Comparison of ENCODE assay signal across 8 mouse cellular contexts in genomic region chr6:86523755-86524434, GRCm38 (mm10). TPM values are rescaled to one million over a fixed set of nuclear protein-coding genes. Genes with fewer than 3 reads are reported as not detected.
DNase-seq lines count a peak whose midpoint lies in the region; ATAC-seq and TF ChIP-seq lines count a peak whose summit lies in the region.

No protein-coding gene starts in this region.

- peak; percentile 40; the same call in 1 of the 2 replicates for TF ChIP-seq POLR2A in CH12.LX (IDR thresholded peaks at IDR 0.05; ENCODE audit: low read depth, low read length)
- peak; percentile 33; the same call in 1 of the 2 replicates for TF ChIP-seq POLR2A in lung, adult 2 months (IDR thresholded peaks at IDR 0.05; ENCODE audit: borderline replicate concordance, extremely low read depth, low read depth, low read length)
- TF ChIP-seq POLR2A in small intestine, adult 2 months (IDR thresholded peaks at IDR 0.05; ENCODE audit: low read depth, low read length), result 0 out of 2 replicates have a peak, but pooled peaks have one; percentile 1

- no peak for TF ChIP-seq CTCF in CH12.LX (conservative IDR thresholded peaks at IDR 0.05 in 1 of 2, IDR thresholded peaks at IDR 0.05 in 1 of 2; ENCODE audit: low read depth in 2 of 2, low read length in 2 of 2)
- no peak for TF ChIP-seq CTCF in lung, adult 2 months (IDR thresholded peaks at IDR 0.05; ENCODE audit: insufficient read depth, low read length)
- TF ChIP-seq CTCF in small intestine, adult 2 months (IDR thresholded peaks at IDR 0.05; ENCODE audit: extremely low read depth, insufficient read length, insufficient replicate concordance, low read depth, low read length), result no peak

- intact Hi-C loops in heart, postnatal 25 days (cut with DNase I), result no loop called here

- peak overlapping the region; percentile 79 for H3K9ac ChIP-seq in CH12.LX (ENCODE audit: insufficient read depth, low read depth)
- H3K9ac ChIP-seq in hindbrain, embryonic 14.5 days, result peak overlapping the region; percentile 90

- in situ Hi-C loops in CH12.LX (cut with MboI; ENCODE audit: low pct_ligation_motif_present, low pct_unique_long_range_greater_than_20kb, low sequenced_read_pairs), result no loop called here

- WGBS in hindbrain, embryonic 14.5 days, result under 1% methylated on average over 15 of the region's 15 CpGs
- WGBS in lung, adult 2 months, result under 1% methylated on average over 15 of the region's 15 CpGs
- WGBS in small intestine, adult 2 months, result under 1% methylated on average over 15 of the region's 15 CpGs

- dilution Hi-C loops in CH12.LX (cut with MboI; ENCODE audit: extremely low pct_ligation_motif_present, extremely low pct_unique_long_range_greater_than_20kb, low sequenced_read_pairs), result no loop called here

- peaks cover 0 to 22% of the 10 kb centered on the region in 2 experiments; a peak in 2 of 4 replicates for H3K4me1 ChIP-seq in CH12.LX (ENCODE audit: control insufficient read depth in 1 of 2, insufficient read depth in 2 of 2)
- H3K4me1 ChIP-seq in hindbrain, embryonic 14.5 days (replicated peaks; ENCODE audit: control insufficient read depth, insufficient read depth, low read length), result peaks cover 28% of the 10 kb centered on the region
- H3K4me1 ChIP-seq in lung, adult 2 months (ENCODE audit: control insufficient read depth, insufficient read depth, low read length), result peaks cover 9% of the 10 kb centered on the region; the same call in 1 of the 2 replicates
- peaks cover 8% of the 10 kb centered on the region; the same call in 1 of the 2 replicates for H3K4me1 ChIP-seq in small intestine, adult 2 months (ENCODE audit: control insufficient read depth, insufficient read depth, insufficient read length, low read length)

- ATAC-seq in hindbrain, embryonic 14.5 days (ENCODE audit: low FRiP score), result no peak

- H3K27ac ChIP-seq in CH12.LX (ENCODE audit: insufficient read depth, low read depth), result no peak overlapping the region
- peak overlapping the region; percentile 100 for H3K27ac ChIP-seq in hindbrain, embryonic 14.5 days
- peak overlapping the region; percentile 24; the same call in 1 of the 2 replicates for H3K27ac ChIP-seq in small intestine, adult 2 months (ENCODE audit: insufficient read depth, low read depth, low read length)

- DNase-seq in heart, adult 11 months, result peak; percentile 91
- no peak for DNase-seq in heart, postnatal 25 days (ENCODE audit: low spot score)
- DNase-seq in CH12.LX (ENCODE audit: extremely low read depth), result no peak
- peak; percentile 35 for DNase-seq in embryo, embryonic 10 days (ENCODE audit: low spot score)
- peak; percentile 25 for DNase-seq in hindbrain, embryonic 14.5 days (ENCODE audit: low spot score)
- DNase-seq in lung, adult 2 months, result peak; percentile 19
- no peak for DNase-seq in gastrocnemius, postnatal 25 days

- TF ChIP-seq RAD21 in CH12.LX (IDR thresholded peaks at IDR 0.05; ENCODE audit: low read depth, low read length), result no peak

- peak overlapping the region; percentile 66 to 96 (median 72) for H3K4me3 ChIP-seq in CH12.LX (replicated peaks in 1 of 3; ENCODE audit: low read depth in 2 of 3, low read length in 2 of 3, poor library complexity in 1 of 3)
- H3K4me3 ChIP-seq in hindbrain, embryonic 14.5 days (replicated peaks; ENCODE audit: low read length), result peak overlapping the region; percentile 95
- peak overlapping the region; percentile 61 for H3K4me3 ChIP-seq in lung, adult 2 months (replicated peaks; ENCODE audit: extremely low read depth, low read depth, low read length)
- peak overlapping the region; percentile 81 for H3K4me3 ChIP-seq in small intestine, adult 2 months (ENCODE audit: low read depth, low read length)

- peaks cover 35% of the 10 kb centered on the region for H3K79me2 ChIP-seq in CH12.LX (replicated peaks; ENCODE audit: control insufficient read depth, extremely low read depth, insufficient read depth, poor library complexity, severe bottlenecking)

- no peaks in the 10 kb centered on the region for H3K27me3 ChIP-seq in CH12.LX (replicated peaks)
- no peaks in the 10 kb centered on the region for H3K27me3 ChIP-seq in hindbrain, embryonic 14.5 days (ENCODE audit: control insufficient read depth, insufficient read depth, low read length)
- H3K27me3 ChIP-seq in small intestine, adult 2 months (ENCODE audit: control insufficient read depth, insufficient read depth, low read length), result no peaks in the 10 kb centered on the region

- no peak for TF ChIP-seq EP300 in CH12.LX (IDR thresholded peaks at IDR 0.05; ENCODE audit: low read length)

- no peaks in the 10 kb centered on the region for H3K9me3 ChIP-seq in CH12.LX (replicated peaks; ENCODE audit: low read length)
- no peaks in the 10 kb centered on the region for H3K9me3 ChIP-seq in hindbrain, embryonic 14.5 days (ENCODE audit: control insufficient read depth, low read length)

- H3K4me2 ChIP-seq in CH12.LX (ENCODE audit: insufficient read depth, low read depth, poor library complexity, severe bottlenecking), result peak overlapping the region; percentile 74
- peak overlapping the region; percentile 99 for H3K4me2 ChIP-seq in hindbrain, embryonic 14.5 days (replicated peaks)

- peaks cover 4 to 44% of the 10 kb centered on the region in 2 experiments for H3K36me3 ChIP-seq in CH12.LX (replicated peaks in 1 of 2; ENCODE audit: control insufficient read depth in 1 of 2, insufficient read depth in 1 of 2, low read length in 1 of 2)
- peaks cover 21% of the 10 kb centered on the region for H3K36me3 ChIP-seq in hindbrain, embryonic 14.5 days (replicated peaks; ENCODE audit: control insufficient read depth, insufficient read depth)
- peaks cover 13% of the 10 kb centered on the region for H3K36me3 ChIP-seq in small intestine, adult 2 months (ENCODE audit: control insufficient read depth, insufficient read depth, low read length)

TF ChIP-seq in CH12.LX, 34 proteins besides CTCF, POLR2A, EP300 and RAD21:
- TF ChIP-seq ZMIZ1 (IDR thresholded peaks at IDR 0.05; ENCODE audit: low read depth, low read length) (no peak), POLR2AphosphoS2 (IDR thresholded peaks at IDR 0.05; ENCODE audit: low read depth, low read length) (0 out of 2 replicates have a peak, but pooled peaks have one; percentile 77)

RNA-seq across cellular contexts. Expression of gene Pcbp1, which starts 2.2 kb away (rescaled TPM):
- total RNA-seq in heart, postnatal 25 days (2021), result 100 to 1,000 TPM; 153 to 166 TPM
- total RNA-seq in CH12.LX (2012; rRNA removed) (68.9 and 81.2 TPM in 2 replicates), CH12.LX (2014; rRNA removed) (47.3 and 73.0 TPM in 2 replicates)
- 318 and 337 TPM in 2 replicates for polyA plus RNA-seq in CH12.LX (2012; ENCODE audit: insufficient read length, low read depth)
- 313 and 316 TPM in 2 replicates for polyA plus RNA-seq in hindbrain, embryonic 14.5 days (2014; fragmentation: Nextera tagmentation; extraction: Ambion mirVana)
- polyA plus RNA-seq in lung, adult 2 months (2012; rRNA removed), result 161 TPM in 2 replicates
- 244 and 314 TPM in 2 replicates for polyA plus RNA-seq in small intestine, adult 2 months (2012; rRNA removed)
- total RNA-seq in gastrocnemius, postnatal 25 days (2021), result 100 to 1,000 TPM in 1 of 2 experiments, 10 to 100 TPM in 1; 99.7 to 116 TPM

Comparison
In these comparisons a context has a peak if more than half of its experiments do, and no peak if none do; other contexts are left out.
1. DNase-seq: peak in heart, adult 11 months (single experiment), embryo, embryonic 10 days (single experiment), hindbrain, embryonic 14.5 days (single experiment) and lung, adult 2 months (single experiment); none in heart, postnatal 25 days (single experiment), CH12.LX (single experiment) and gastrocnemius, postnatal 25 days (single experiment).
2. Peak in every context shown above with its lines, with median percentiles within 50 percentile points of each other: H3K4me3 ChIP-seq and POLR2A ChIP-seq.